Mouse (Mus musculus): ENCODE results near the gene Pafah2.

The Pafah2 gene

GRCm38 (mm10) chr4:134395977-134396825 lies at the start of gene Pafah2:
Gene Pafah2, plus strand, starts transcription at chr4:134396320.
- DNase-seq (ENCODE audit: low read depth, low spot score): peak; percentile 94

- no peak for DNase-seq (ENCODE audit: low read depth, low spot score)
These were observed 48.0 kb upstream of the Pafah2 start for GRCm38 (mm10) chr4:134348078-134348477.

- DNase-seq (ENCODE audit: low read depth, low spot score): no peak
These were observed 47.6 kb upstream of the Pafah2 start for GRCm38 (mm10) chr4:134348545-134348944.

GRCm38 (mm10) chr4:134349829-134350228 lies 46.3 kb upstream of the Pafah2 start:
- no peak for DNase-seq (ENCODE audit: low read depth, low spot score)

DNA sequence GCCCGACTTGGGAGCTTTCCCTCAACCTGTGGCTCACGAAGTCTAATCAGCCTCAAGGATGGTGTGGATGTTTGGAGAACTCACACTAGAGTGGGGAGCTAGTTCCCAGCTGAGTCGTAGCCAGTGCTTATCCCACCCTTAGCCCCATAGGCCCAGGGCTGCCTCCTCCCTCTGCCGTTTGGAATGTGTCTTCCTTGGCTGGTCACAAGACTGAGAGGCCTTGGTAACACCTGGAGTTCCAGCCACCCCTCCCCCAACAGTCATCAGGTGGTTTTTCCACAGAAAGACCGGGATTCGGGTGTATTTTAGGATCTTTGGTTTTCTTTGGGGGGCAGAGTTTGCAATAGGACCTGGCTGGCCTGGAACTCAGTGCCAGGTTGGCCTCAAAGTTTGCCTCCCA lies 45.5 kb upstream of the Pafah2 start:
- DNase-seq (ENCODE audit: low read depth, low spot score): no peak

- no peak for DNase-seq (ENCODE audit: low read depth, low spot score)
These were observed 44.5 kb upstream of the Pafah2 start for GRCm38 (mm10) chr4:134351329-134352260.

GRCm38 (mm10) chr4:134352261-134352707 lies 43.8 kb upstream of the Pafah2 start:
- DNase-seq (ENCODE audit: low read depth, low spot score): no peak

DNA sequence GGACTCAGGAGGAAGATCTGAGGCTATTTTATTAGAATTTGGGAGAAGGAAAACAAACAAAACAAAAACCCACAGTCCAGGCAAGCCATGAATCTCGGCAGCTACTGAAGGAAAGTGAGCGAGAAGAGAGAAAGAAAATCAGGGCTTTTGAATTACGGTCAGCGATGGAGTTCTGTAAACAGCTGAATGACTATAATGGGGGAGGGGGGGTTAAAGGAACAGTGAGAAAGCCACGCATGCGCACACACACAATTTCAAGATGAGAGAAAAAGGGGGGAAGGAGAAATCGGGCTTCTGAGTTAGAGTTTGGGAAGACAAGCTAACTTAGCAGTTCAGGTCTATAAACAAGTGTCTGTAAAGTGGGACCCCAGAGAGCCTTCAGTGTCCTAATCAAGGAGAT lies 43.2 kb upstream of the Pafah2 start:
- no peak for DNase-seq (ENCODE audit: low read depth, low spot score)

GRCm38 (mm10) chr4:134353527-134354409 lies 42.4 kb upstream of the Pafah2 start:
- no peak for DNase-seq (ENCODE audit: low read depth, low spot score)

DNA sequence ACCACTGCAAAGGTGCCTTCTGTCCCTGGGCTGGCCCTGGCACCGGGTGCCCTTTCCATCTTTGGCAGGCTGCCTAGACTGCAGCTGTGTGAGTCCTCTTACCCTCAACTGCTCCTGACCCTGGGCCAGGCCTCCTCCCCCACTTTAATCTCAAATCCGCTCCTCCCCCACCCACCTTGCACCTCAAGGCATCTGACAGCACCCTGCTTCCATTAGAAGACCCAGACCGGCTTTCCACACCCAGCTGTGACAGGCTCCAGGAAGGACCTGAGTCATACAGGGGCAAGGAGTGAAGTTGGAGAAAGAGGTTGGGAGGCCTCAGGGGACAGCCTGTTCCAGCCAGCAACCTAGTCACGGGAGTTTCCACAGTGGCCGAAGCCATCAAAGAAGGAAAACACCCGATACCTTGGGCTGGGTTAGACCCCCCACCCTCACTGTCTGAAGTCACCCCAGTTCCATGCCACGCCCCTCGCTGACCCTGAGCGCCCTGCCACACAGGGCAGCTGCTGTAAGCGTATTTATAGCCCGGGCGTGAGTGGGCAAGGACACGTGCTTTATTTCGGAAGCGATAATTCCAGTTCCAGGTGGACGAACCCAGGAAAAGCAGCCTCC lies 40.2 kb upstream of the Pafah2 start:
- DNase-seq (ENCODE audit: low read depth, low spot score): no peak

GRCm38 (mm10) chr4:134356591-134357460 lies 39.3 kb upstream of the Pafah2 start:
- DNase-seq (ENCODE audit: low read depth, low spot score): peak; percentile 31

DNA sequence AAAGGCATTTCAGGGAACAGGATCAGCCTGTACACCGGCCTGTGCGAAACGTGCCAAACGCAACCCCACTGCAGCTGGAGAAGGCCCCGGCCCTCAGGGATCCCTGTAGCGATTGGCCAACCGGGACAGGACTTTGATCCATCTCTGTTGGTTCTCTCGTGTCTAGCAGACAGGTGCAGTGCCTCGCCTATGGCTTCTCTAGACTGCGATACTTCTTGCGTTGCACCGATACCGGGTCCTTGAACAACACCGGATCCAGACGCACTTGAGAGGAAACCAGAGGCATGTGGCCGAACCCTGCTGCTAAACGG lies 38.7 kb upstream of the Pafah2 start:
- DNase-seq (ENCODE audit: low read depth, low spot score): no peak

- DNase-seq (ENCODE audit: low read depth, low spot score): no peak
These were observed 36.5 kb upstream of the Pafah2 start for GRCm38 (mm10) chr4:134359649-134360048.

GRCm38 (mm10) chr4:134361215-134361614 lies 34.9 kb upstream of the Pafah2 start:
- no peak for DNase-seq (ENCODE audit: low read depth, low spot score)

- DNase-seq (ENCODE audit: low read depth, low spot score): no peak
These were observed 34.0 kb upstream of the Pafah2 start for GRCm38 (mm10) chr4:134362124-134362523.

- no peak for DNase-seq (ENCODE audit: low read depth, low spot score)
These were observed 33.5 kb upstream of the Pafah2 start for GRCm38 (mm10) chr4:134362586-134362985.

GRCm38 (mm10) chr4:134365280-134365679 lies 30.8 kb upstream of the Pafah2 start:
- no peak for DNase-seq (ENCODE audit: low read depth, low spot score)

- no peak for DNase-seq (ENCODE audit: low read depth, low spot score)
These were observed 25.4 kb upstream of the Pafah2 start for GRCm38 (mm10) chr4:134370649-134371221.

DNA sequence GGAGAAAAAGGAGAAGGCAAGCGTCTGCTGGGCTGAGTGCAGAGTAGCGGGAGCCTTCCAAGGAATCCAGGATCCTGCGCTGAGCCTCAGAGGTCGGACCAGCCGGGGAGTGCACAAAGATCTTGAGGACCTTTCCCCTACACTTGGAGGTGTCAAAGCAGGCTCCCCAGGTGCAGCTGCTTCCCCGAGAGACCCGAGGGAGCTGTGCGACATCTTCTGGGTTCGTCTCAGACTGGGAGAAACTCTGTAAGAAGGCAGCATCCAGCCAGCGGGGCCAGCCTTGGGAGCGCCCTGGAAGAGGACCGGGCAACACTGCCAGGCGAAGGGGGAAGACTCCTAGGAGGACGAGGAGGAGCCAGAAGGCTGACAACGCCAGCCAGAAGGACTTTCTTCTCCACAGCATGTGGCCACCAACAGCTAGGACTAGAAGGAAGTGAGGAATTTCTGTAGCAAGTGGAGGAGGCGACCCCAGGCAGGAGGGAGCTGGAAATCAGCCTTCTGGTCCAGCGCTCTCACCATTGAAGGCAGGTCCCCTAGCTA lies 24.7 kb upstream of the Pafah2 start:
- DNase-seq (ENCODE audit: low read depth, low spot score): no peak

Measured in embryo, embryonic 11.5 days (tissue).